Mouse (Mus musculus): ENCODE measurements around the gene Arhgap10. TPM values are rescaled to one million over a fixed set of nuclear protein-coding genes. Genes with fewer than 3 reads are reported as not detected.

Gene Arhgap10
- polyA plus RNA-seq, 1 experiment from 2014 or later = 26.3 TPM

DNA sequence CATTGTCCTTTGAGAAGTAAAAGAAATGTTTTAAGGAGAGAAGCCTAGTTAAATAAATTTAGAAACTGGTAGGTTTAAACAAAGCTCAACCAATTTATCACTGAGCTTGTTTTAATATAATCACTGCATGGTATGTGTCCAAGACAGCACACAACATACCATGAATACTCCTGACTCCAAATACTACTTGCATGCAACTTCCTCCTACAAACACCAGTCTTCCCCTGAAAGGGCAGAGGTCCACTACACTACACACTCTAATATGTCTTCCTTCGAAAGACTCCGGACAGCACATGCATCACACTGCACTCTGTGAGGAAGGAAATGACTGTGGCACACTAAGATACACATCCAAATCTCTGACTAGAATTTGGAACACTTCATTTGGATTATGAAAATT lies 20.3 kb downstream of the Arhgap10 start:
- Histone ChIP-seq H3K4me3 (ENCODE audit: low read depth, low read length) (no peak overlapping the region), H3K9me3 (replicated peaks; ENCODE audit: control insufficient read depth, low read length) (no peaks in the 10 kb centered on the region), H3K9ac (replicated peaks; ENCODE audit: low read length) (no peak overlapping the region), H3K27ac (replicated peaks; ENCODE audit: low read depth, low read length) (no peak overlapping the region), H3K36me3 (replicated peaks; ENCODE audit: control insufficient read depth, insufficient read depth, low read depth, low read length) (no peaks in the 10 kb centered on the region), H3K4me2 (ENCODE audit: low read depth, low read length) (no peak overlapping the region), H3K27me3 (ENCODE audit: control insufficient read depth, insufficient read depth, low read length) (no peaks in the 10 kb centered on the region), H3K4me1 (ENCODE audit: control insufficient read depth, insufficient read depth, low read length) (no peaks in the 10 kb centered on the region)
- ATAC-seq (replicated peaks; ENCODE audit: insufficient number of reproducible peaks, low FRiP score, low TSS enrichment, low read depth) (no peak), DNase-seq (ENCODE audit: low spot score) (no peak)
- WGBS = 90% methylated on average over 2 of the region's 2 CpGs

DNA sequence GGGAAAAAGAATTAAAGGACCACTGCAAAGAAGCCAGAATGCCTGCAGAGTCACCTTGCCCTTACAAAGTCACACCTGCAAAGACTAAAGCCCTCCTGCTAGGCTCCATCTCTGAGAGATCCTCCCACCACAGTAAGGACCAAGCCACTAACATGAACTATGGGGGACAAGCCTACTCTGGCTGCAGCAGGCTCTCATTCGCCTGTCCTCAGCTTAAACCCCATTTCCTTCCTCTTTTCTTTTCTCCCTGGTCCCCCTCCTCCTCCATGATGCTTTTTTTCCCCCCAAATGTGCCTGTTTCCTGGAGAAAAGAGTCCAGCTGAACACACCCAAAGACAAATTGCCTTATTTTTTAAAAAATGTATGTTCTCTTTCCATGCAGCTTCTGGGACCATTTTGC lies 21.5 kb downstream of the Arhgap10 start:
- no peak overlapping the region for H3K4me2 ChIP-seq (ENCODE audit: low read depth, low read length)
- no peak for ATAC-seq (replicated peaks; ENCODE audit: insufficient number of reproducible peaks, low FRiP score, low TSS enrichment, low read depth)

DNA sequence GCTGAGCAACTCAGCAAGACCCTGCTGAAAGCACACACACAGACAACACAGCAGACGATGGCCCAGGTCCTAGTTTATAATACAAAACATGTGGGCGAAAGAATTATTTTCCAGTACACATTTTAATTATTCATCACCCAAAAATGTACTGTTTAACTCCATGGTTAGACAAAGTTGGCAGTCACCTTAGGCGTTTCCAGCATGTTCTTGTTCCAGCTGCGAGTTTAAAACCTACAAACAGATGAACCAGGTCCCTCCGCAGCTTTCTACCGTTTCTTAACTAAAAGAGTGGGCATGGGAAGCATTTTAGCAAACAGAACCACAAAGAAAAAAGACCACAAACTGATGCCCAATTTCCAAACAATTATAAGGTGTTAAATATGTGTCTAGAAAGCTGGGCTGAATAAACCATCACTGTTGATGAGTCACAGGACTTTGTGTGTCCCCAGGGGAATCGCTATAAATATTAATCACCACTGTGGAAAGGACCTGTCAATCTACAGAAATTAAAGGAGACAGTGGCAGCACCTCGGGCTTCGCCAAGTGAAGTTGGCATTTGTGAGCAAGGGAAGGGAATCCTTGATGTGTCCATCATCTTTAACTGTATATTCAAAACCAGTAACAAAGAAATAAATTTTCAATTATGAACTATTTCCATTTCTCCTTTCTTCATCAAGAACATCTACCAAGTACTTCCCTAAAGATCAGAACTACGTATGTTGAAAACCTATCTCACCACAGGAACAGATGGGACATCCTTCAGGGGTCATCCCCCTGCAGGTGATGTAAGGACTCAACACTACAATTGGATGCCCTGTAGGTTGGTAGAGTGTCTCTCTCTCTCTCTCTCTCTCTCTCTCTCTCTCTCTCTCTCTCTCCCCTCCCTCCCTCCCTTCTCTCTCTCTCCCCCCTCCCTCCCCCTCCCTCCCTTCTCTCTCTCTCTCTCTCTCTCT lies 23.1 kb downstream of the Arhgap10 start:
- no peak for ATAC-seq (replicated peaks; ENCODE audit: insufficient number of reproducible peaks, low FRiP score, low TSS enrichment, low read depth)
- no peak for DNase-seq (ENCODE audit: low spot score)
- no peak overlapping the region for H3K4me2 ChIP-seq (ENCODE audit: low read depth, low read length)
- H3K36me3 ChIP-seq (replicated peaks; ENCODE audit: control insufficient read depth, insufficient read depth, low read depth, low read length) = no peaks in the 10 kb centered on the region
- no peaks in the 10 kb centered on the region for H3K9me3 ChIP-seq (replicated peaks; ENCODE audit: control insufficient read depth, low read length)
- H3K4me3 ChIP-seq (ENCODE audit: low read depth, low read length) = no peak overlapping the region
- 86% methylated on average over 10 of the region's 10 CpGs for WGBS
- no peaks in the 10 kb centered on the region for H3K4me1 ChIP-seq (ENCODE audit: control insufficient read depth, insufficient read depth, low read length)
- H3K27me3 ChIP-seq (ENCODE audit: control insufficient read depth, insufficient read depth, low read length) = no peaks in the 10 kb centered on the region
- H3K27ac ChIP-seq (replicated peaks; ENCODE audit: low read depth, low read length) = no peak overlapping the region
- H3K9ac ChIP-seq (replicated peaks; ENCODE audit: low read length) = no peak overlapping the region

More for the DNA sequence above, 21.5 kb downstream of the Arhgap10 start:
- H3K27ac ChIP-seq (replicated peaks; ENCODE audit: low read depth, low read length) = no peak overlapping the region
- no peaks in the 10 kb centered on the region for H3K9me3 ChIP-seq (replicated peaks; ENCODE audit: control insufficient read depth, low read length)
- no peaks in the 10 kb centered on the region for H3K36me3 ChIP-seq (replicated peaks; ENCODE audit: control insufficient read depth, insufficient read depth, low read depth, low read length)
- DNase-seq (ENCODE audit: low spot score) = no peak
- no peak overlapping the region for H3K9ac ChIP-seq (replicated peaks; ENCODE audit: low read length)
- WGBS = 81% methylated on average over 1 of the region's 1 CpGs
- no peaks in the 10 kb centered on the region for H3K27me3 ChIP-seq (ENCODE audit: control insufficient read depth, insufficient read depth, low read length)
- no peak overlapping the region for H3K4me3 ChIP-seq (ENCODE audit: low read depth, low read length)
- no peaks in the 10 kb centered on the region for H3K4me1 ChIP-seq (ENCODE audit: control insufficient read depth, insufficient read depth, low read length)

DNA sequence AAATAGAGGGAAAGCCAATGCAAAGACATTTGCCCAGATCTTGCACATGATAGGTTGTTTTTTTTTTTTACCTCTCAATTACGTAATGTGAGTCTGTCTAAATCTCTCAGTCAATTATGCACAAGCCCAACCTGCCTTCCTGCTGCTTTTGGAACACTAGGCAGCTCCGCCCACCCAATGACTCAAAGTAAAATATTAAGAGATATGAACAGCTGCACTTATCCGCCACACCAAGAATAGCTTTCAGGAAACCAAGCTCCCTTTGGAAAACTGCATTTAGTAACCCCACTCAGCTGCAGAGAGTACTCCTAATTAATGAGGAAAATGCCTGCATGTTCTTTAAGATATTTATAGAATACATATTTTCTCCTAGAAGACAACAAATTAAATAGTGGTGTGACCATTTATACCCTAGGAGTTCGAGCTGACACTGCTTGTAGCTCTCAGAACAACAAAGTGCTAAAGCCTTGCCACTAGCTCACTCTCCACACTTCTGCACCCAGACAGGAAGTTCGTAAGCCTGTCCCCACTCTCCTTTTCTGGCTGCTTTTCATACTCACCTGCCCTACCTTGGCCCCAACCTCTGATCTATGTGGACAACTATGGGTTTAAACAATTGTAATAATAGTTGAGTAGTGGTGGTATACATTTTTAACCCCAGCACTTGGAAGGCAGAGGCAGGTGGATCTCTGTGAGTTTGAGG lies 25.2 kb downstream of the Arhgap10 start:
- 88% methylated on average over 5 of the region's 5 CpGs for WGBS

DNA sequence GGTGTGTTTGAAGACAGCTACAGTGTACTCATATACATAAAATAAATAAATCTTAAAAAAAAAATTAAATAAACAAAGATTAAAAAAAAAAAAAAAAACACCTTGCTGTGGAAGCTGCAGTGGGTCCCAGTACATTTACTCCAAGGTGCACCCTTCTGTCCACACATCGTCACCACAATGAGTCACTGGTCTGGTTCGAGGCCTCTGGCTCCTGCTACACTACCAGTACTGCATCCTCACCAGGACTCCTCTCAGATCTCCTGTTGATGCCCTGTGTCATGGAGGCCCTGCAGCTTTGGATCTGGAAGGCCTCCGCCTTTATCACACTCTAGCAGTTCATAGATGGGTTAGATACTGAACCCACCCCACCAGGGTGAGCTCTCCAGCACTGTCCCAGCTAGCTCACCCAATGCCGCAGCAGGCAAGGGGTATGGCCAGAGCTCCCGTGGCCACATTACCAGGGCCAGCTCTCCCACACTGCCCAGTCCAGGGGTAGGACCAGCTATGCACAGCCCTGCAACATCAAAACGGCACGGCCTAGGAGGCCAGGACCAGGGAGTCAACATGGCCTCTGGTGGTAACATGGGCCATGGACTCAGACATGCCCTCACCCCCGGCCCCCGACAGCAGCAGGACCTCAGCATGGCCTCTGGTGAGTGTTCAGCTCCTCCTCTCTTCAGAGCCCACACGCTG lies 26.4 kb downstream of the Arhgap10 start:
- H3K27me3 ChIP-seq (ENCODE audit: control insufficient read depth, insufficient read depth, low read length) = no peaks in the 10 kb centered on the region
- H3K27ac ChIP-seq (replicated peaks; ENCODE audit: low read depth, low read length) = no peak overlapping the region
- peak; percentile 41; the same call in 1 of the 2 replicates for ATAC-seq (replicated peaks; ENCODE audit: insufficient number of reproducible peaks, low FRiP score, low TSS enrichment, low read depth)
- H3K36me3 ChIP-seq (replicated peaks; ENCODE audit: control insufficient read depth, insufficient read depth, low read depth, low read length) = no peaks in the 10 kb centered on the region
- no peaks in the 10 kb centered on the region for H3K9me3 ChIP-seq (replicated peaks; ENCODE audit: control insufficient read depth, low read length)
- no peak overlapping the region for H3K4me3 ChIP-seq (ENCODE audit: low read depth, low read length)
- H3K4me1 ChIP-seq (ENCODE audit: control insufficient read depth, insufficient read depth, low read length) = no peaks in the 10 kb centered on the region
- no peak overlapping the region for H3K9ac ChIP-seq (replicated peaks; ENCODE audit: low read length)
- no peak overlapping the region for H3K4me2 ChIP-seq (ENCODE audit: low read depth, low read length)
- DNase-seq (ENCODE audit: low spot score) = no peak
- 89% methylated on average over 10 of the region's 10 CpGs for WGBS

More for the DNA sequence above, 25.2 kb downstream of the Arhgap10 start:
- H3K4me1 ChIP-seq (ENCODE audit: control insufficient read depth, insufficient read depth, low read length) = no peaks in the 10 kb centered on the region
- H3K9me3 ChIP-seq (replicated peaks; ENCODE audit: control insufficient read depth, low read length) = no peaks in the 10 kb centered on the region
- no peak overlapping the region for H3K4me3 ChIP-seq (ENCODE audit: low read depth, low read length)
- no peaks in the 10 kb centered on the region for H3K36me3 ChIP-seq (replicated peaks; ENCODE audit: control insufficient read depth, insufficient read depth, low read depth, low read length)
- no peaks in the 10 kb centered on the region for H3K27me3 ChIP-seq (ENCODE audit: control insufficient read depth, insufficient read depth, low read length)
- H3K27ac ChIP-seq (replicated peaks; ENCODE audit: low read depth, low read length) = no peak overlapping the region
- no peak overlapping the region for H3K9ac ChIP-seq (replicated peaks; ENCODE audit: low read length)
- ATAC-seq (replicated peaks; ENCODE audit: insufficient number of reproducible peaks, low FRiP score, low TSS enrichment, low read depth) (no peak), DNase-seq (ENCODE audit: low spot score) (no peak)
- H3K4me2 ChIP-seq (ENCODE audit: low read depth, low read length) = no peak overlapping the region

DNA sequence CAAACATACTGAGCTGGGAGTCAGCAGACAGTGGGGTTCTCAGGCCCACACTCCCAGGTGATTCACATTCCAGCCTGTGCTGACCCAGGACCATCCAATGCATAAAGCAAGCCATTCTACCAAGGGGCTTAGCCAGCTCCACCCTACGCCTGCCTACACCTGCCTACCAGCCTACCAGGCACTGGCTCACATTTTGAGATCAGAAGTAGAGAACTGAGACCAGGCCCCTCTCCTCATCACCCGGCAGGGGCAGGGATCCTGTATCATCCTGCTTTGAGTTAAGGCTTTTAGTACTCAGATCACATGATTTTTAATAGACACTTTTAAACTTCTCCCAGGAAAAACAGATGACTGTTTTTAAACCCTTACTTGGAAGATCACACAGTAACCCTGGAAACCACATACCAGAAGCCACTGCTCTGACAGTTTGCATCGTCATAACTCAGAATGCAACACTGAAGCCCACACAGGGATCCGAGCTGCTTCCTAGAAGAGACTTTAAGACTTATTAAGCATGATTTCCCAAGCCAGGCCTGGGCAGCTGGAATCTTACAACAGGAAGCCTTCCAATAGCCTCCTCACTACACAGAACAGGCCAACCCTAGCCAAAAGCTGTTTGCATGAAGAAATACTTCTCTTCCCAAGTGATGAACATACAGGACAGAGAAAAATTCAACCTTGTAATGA lies 27.5 kb downstream of the Arhgap10 start:
- no peak overlapping the region for H3K4me3 ChIP-seq (ENCODE audit: low read depth, low read length)
- no peak overlapping the region for H3K9ac ChIP-seq (replicated peaks; ENCODE audit: low read length)
- H3K4me1 ChIP-seq (ENCODE audit: control insufficient read depth, insufficient read depth, low read length) = no peaks in the 10 kb centered on the region
- ATAC-seq (replicated peaks; ENCODE audit: insufficient number of reproducible peaks, low FRiP score, low TSS enrichment, low read depth) = no peak
- H3K9me3 ChIP-seq (replicated peaks; ENCODE audit: control insufficient read depth, low read length) = no peaks in the 10 kb centered on the region
- H3K27ac ChIP-seq (replicated peaks; ENCODE audit: low read depth, low read length) = no peak overlapping the region
- H3K27me3 ChIP-seq (ENCODE audit: control insufficient read depth, insufficient read depth, low read length) = no peaks in the 10 kb centered on the region
- no peak for DNase-seq (ENCODE audit: low spot score)
- WGBS = 51% methylated on average over 4 of the region's 4 CpGs
- H3K4me2 ChIP-seq (ENCODE audit: low read depth, low read length) = no peak overlapping the region
- no peaks in the 10 kb centered on the region for H3K36me3 ChIP-seq (replicated peaks; ENCODE audit: control insufficient read depth, insufficient read depth, low read depth, low read length)

DNA sequence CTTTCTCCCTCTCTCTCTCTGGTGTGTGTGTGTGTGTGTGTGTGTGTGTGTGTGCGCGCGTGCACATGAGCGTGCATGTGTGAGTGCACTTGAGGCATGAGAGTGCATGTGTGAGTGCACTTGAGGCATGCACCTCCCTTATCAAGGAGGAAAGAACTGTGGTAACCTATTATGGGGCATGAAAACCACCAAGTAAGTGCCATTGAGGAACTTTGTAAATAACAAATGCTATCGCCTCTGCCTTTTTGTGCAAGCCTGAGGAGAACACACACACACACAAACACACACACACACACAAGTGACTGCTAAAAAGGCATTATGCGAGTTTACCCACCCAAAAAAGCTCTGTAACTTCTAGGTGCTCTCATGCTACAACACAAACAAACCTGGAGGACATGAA lies 28.5 kb downstream of the Arhgap10 start:
- H3K4me3 ChIP-seq (ENCODE audit: low read depth, low read length) = no peak overlapping the region
- H3K9ac ChIP-seq (replicated peaks; ENCODE audit: low read length) = no peak overlapping the region
- 91% methylated on average over 6 of the region's 6 CpGs for WGBS
- DNase-seq (ENCODE audit: low spot score) (no peak), ATAC-seq (replicated peaks; ENCODE audit: insufficient number of reproducible peaks, low FRiP score, low TSS enrichment, low read depth) (no peak)
- no peak overlapping the region for H3K27ac ChIP-seq (replicated peaks; ENCODE audit: low read depth, low read length)
- H3K4me2 ChIP-seq (ENCODE audit: low read depth, low read length) = no peak overlapping the region
- H3K27me3 ChIP-seq (ENCODE audit: control insufficient read depth, insufficient read depth, low read length) = no peaks in the 10 kb centered on the region
- no peaks in the 10 kb centered on the region for H3K9me3 ChIP-seq (replicated peaks; ENCODE audit: control insufficient read depth, low read length)
- H3K36me3 ChIP-seq (replicated peaks; ENCODE audit: control insufficient read depth, insufficient read depth, low read depth, low read length) = no peaks in the 10 kb centered on the region
- no peaks in the 10 kb centered on the region for H3K4me1 ChIP-seq (ENCODE audit: control insufficient read depth, insufficient read depth, low read length)
